Mouse (Mus musculus) right cerebral cortex, postnatal 36 days (tissue): ENCODE results near the gene Heyl.
A peak's percentile ranks its signal among the peaks of the same experiment; 100 is the strongest.

Experiments
- DNase-seq, 2 experiments: peaks; one replicate each; pipeline ENCODE4 v3.0.0; 2022; ENCODE audit warnings: low spot score in 2 of 2, mixed read lengths in 1 of 2

Gene Heyl

GRCm38 (mm10) chr4:123233492-123234084 lies at the start of gene Heyl:
Gene Heyl, plus strand, starts transcription at chr4:123233556.
- DNase-seq: no peak

DNA sequence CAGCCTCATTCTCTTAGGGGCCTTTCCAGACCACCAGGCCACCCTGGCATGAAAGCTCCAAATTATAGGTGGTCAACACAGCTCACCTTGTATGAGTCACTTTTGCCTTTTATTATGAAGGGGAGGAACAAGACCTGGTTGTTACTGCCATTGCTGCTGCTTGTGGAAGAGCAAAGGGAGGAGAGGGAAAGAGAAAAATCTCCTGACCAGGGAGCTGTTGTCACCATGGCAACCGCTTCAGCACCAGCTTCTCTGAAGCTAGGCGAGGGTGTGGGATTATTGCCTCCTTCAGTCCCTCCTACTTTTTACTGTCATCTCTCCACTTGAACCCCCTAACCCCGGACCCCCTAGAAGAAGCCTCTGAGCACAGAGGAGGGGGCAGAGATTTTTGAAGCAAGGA lies 48.5 kb upstream of the Heyl start:
- no peak for DNase-seq

GRCm38 (mm10) chr4:123192336-123192735 lies 41.0 kb upstream of the Heyl start:
- peak; percentile 62 to 78 for DNase-seq

DNA sequence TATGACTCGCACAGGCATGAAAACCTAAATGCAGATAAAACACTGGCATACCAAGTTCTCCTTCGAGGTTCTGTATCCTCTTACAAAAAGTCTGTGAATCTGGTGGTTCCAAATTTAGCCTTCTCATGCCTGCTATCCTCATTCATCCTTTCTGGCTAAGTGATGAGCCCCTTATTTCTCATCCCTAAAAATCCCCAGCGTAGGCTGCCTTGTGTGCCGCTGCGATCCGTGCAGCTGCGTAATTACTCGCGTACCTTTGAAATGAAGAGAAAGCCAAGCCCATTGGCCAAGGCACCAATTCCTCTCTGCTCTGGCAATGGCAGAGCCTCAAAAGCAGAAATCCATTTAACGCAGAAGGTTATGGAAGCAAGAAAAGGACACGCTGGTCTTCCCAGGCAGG lies 39.6 kb upstream of the Heyl start:
- DNase-seq: no peak

- no peak for DNase-seq
These were observed 36.7 kb upstream of the Heyl start for GRCm38 (mm10) chr4:123196695-123197094.

DNA sequence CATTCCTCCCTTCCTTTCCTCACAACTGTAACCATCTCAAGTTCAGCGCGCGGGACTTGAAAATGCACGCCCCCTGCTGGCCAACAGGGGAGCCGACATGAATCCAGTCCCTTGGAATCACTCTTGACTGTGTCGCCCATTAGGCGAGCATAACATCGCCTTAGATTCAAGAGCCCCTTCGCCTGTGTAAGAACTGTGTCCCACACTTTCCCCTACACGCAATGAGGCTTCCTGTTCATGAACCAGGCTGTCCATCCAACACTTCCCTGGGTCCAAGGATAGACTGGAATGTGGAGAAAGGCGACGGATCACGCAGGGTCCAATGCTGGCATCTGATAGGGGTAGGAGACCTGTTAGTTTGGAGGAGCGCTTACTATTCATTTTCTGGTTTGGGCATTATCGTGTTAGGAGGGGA lies 32.6 kb upstream of the Heyl start:
- DNase-seq: no peak

- no peak for DNase-seq
These were observed 31.9 kb upstream of the Heyl start, which contains the start of gene Nt5c1a for GRCm38 (mm10) chr4:123201186-123202093. Gene Nt5c1a, plus strand, starts transcription at chr4:123201504.

GRCm38 (mm10) chr4:123202094-123202420 lies 31.3 kb upstream of the Heyl start:
- no peak for DNase-seq

DNA sequence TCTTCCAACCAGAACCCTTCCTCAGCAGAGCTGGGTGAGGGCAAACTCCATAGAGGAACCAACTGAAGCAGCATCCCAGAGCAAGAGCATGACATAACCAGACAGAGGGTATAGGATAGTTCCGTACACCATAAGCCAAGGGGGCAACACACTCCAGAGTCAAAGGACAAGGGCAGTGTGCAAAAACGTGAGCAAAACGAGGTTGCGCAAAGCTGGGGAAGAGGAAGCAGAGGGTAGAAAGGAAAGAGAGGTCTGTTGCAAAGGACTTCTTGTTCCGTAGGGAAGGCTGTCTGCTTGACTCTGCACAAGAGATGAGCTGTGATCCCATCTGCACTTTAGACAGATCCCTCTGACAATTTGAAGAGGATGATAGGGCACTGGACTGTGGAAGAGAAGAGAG lies 26.0 kb upstream of the Heyl start:
- DNase-seq: no peak

DNA sequence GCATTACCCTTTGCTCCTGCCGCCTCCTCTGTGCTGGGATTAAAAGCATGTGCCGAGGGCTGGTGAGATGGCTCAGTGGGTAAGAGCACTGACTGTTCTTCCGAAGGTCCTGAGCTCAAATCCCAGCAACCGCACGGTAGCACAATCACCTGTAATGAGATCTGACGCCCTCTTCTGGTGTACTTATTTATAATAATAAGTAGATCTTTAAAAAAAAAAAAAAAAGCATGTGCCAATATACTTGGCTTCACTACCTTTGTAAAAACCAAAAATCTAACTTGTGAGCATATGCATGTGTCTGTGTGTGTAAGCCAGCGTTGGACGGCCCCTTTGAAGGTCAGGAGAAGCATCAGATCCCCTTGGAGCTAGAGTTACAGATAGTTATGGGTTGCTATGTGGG lies 22.4 kb upstream of the Heyl start:
- no peak for DNase-seq

DNA sequence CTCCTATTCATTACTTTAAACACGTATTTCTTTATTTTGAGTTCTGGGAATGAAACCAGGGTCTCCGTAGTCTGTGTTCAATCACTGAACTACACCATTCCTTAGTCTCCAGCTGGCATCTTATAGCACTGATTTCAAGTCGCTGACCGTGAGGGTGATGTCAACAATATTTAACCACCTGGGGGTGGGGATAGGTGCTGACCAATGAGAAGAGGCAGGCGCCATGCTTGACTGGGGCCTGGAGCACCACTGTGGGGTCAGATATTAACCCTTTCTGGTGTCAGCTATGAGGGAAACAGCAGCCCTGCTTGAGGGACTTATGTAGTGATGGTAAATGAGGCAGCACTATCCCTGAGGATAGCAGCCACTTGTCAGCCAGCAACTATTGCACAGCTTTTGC lies 21.9 kb upstream of the Heyl start:
- DNase-seq: no peak

DNA sequence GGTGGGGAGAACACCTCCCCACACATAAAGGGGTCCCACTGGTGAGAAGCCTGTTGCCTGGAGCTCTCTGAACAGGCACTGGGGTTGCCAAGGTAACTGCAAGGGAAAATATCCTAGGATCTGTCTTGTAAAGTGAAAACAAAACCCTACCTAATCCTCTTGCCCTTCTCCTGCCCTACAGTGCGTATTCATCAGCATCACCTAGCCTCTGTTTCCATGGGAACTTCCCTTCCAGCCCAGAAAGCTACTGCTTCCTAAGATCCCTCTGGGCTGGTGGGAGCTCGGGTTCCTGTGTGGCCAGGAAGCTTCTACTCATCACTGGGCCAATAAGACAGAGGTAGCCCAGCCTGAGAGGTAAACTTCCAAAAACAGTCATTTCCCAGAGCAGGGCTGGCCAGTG lies 21.0 kb upstream of the Heyl start:
- no peak for DNase-seq

DNA sequence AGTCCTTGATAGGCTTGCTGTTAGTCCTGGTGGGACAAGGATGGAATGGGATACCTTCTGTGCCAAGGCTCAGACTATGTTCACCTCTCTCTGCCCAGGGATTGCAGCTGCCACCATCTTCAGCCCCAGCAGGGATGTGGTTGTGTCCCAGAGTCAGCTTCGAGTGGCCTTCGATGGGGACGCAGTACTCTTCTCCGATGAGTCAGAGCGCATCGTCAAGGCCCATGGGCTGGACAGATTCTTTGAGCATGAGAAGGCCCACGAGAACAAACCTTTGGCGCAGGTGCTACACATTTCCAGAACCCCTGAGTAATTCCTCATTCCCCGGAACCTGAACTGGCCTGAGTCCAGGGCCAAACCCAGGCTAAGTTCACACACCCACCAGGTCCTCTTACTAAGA lies 19.4 kb upstream of the Heyl start:
- DNase-seq: no peak

DNA sequence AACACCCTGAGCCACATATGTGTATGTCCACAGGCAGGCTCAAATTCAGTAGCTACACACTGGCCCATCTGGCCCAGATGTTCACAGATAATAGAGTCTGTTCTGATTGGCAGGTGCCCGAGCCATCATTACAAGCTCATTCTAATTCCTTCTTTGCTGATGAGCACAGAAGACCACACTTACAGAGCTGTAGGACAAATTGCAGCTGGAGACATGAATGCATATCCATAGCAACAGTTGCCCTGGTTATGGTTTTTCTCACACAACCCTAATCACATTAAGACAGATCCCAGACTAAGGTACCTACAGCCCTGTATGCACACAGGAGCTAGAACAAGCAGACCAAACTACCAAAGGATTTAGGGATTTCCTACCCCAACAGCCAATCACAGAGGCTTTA lies 18.0 kb upstream of the Heyl start:
- DNase-seq: no peak

DNA sequence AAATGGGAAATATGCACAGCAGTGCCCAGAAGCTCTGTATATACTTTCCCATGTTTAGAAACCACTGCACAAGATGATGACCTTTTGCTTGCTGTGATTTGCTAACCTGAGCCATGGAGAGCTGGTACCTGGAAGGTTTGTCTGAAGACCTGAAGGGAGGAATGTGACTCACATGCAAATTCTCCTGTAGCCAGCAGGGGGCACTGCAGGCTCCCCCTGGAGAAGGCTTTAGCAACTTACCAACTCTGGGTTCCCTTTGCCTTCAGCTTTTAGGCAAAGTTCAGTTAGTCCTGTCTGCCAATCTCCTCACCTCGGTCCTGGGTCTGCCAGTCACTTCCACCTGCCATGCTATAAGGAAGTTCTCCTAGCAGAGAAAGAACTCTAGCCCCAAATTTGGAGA lies 16.6 kb upstream of the Heyl start:
- DNase-seq: no peak

DNA sequence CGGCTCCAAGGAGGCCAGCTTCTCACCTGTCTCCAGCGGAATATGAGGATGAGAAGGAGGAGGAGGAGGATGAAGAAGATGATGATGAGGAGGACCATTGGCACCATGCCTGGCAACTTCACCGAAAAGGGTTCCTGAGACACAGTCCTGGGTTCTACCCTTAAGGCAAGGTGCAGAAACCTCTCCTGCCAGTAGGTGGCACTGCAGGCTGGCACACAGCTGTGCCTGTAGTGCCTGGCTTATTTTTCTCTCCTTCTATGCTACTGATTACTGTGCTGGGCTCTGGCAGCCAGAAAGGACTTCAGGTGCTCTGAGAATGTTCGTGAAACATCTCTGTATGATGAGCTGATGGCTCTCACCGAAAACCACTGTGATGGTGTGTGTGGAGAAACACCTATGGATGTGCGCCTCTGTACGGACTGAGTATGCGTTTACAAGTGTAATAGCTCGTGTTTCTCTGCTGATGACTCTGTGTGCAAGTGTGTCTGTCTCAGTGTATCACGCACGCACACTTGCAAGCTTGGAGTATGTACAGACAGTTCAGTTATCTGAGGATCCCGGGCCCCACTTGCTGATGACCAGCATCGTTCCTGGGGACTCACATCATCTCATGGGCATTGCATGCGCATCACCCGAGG lies 13.5 kb upstream of the Heyl start:
- DNase-seq: peak; percentile 33 to 58

GRCm38 (mm10) chr4:123220637-123221036 lies 12.7 kb upstream of the Heyl start:
- no peak for DNase-seq

DNA sequence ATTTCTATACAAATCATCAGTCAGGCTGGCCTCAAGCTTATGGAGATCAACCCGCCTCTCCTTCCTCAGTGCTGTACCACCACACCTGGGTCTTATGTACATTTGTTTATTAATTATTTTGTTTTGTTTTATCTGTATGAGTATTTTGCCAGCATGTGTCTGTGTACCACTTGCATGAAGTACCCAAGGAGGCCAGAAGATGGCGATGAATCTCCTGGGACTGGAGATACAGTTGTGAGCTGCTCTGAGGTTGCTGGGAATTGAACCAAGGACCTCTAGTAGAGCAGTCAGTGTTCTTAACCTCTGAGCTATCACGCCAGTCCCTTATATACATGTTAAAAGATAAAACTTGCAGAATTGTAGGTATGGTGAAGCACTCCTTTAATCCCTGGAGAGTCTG lies 10.0 kb upstream of the Heyl start:
- no peak for DNase-seq

DNA sequence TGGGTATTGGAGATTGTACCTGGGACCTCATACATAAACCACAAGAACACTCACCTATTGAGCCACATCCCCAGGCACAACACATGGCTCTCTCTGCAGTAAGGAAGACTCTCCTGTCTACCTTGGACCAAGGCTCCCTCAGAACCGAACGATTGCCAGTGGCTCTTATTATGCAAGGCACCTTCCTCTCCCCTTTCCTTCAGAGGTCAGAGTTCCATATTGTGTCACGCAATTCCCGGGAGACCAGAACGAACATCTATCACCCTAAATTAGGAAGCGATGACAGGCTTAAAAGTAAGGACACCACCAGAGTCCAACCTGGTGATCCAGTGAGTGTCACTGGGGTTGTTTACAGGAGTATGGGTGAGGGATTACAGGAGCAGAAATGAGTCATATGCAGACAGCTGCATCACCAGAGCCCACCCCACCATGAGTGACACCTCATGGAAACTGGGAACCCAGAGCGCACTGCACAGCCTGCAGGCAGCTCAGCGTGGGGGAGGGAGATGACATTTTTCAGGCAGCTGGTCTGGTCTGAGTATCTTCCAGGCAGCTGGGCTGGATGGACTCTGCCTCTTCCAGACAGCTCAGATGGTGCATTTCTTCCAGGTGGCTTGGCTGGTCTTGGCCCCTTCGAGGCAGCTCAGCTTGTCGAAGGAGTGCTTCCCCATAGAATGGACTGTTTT lies 7.5 kb upstream of the Heyl start:
- no peak for DNase-seq

DNA sequence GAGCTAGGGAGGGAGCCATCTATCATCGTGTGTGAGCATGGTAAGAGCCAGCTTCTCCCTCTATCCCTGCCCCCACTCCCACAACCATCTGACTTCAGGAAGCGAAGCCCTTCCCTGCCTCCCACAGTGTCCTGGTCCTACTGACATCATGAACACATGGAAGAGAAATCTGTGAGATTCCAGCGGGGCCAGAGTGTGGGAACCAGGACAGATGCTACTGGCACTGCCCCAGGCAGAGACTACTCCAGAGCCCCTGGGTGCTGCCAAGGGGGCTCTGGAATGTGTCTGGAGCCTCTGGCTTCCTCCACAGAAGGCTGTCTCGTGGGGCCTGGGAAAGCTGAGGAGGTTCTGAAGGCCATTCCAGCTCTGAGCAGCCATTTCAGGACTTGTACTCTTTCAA lies 5.6 kb upstream of the Heyl start:
- no peak for DNase-seq

GRCm38 (mm10) chr4:123228270-123228669 lies 5.1 kb upstream of the Heyl start:
- no peak for DNase-seq

GRCm38 (mm10) chr4:123229166-123229565 lies 4.2 kb upstream of the Heyl start:
- no peak for DNase-seq
